Comparison of ENCODE assay signal across 9 mouse cellular contexts in genomic region chr10:125328331-125329063, GRCm38 (mm10).
DNase-seq lines count a peak whose midpoint lies in the region; ATAC-seq and TF ChIP-seq lines count a peak whose summit lies in the region.
"Had no signal": no experiment of that assay in that cellular context is flagged by ENCODE, and none has a peak within 500 bp of the region (broad histone marks: within the 10 kb centered on the region; RNA-seq: fewer than 3 reads in every experiment).

No protein-coding gene starts in this region.

- peak; percentile 15 for DNase-seq in hindbrain, embryonic 10.5 days (ENCODE audit: low spot score)
- DNase-seq in hindbrain, postnatal 0 days (ENCODE audit: low spot score): no peak
- DNase-seq in kidney, postnatal 10 days: peak; percentile 22
- DNase-seq in neural tube, embryonic 10.5 days (ENCODE audit: extremely low spot score, low spot score): peak; percentile 42
- DNase-seq in thymus, postnatal 14 days: no peak
- no peak for DNase-seq in layer of hippocampus, adult 11-12 months (ENCODE audit: low spot score)
- DNase-seq in thymus, adult 18-20 months: no peak

- TF ChIP-seq CTCF in hindbrain, postnatal 0 days (IDR thresholded peaks at IDR 0.05; ENCODE audit: low read depth): no peak

- H3K4me1 ChIP-seq in hindbrain, embryonic 10.5 days (replicated peaks): peaks cover 11% of the 10 kb centered on the region
- no peaks in the 10 kb centered on the region for H3K4me1 ChIP-seq in hindbrain, postnatal 0 days (ENCODE audit: insufficient read depth, low read length)
- peaks cover 29% of the 10 kb centered on the region for H3K4me1 ChIP-seq in embryonic facial prominence, embryonic 15.5 days

- H3K27me3 ChIP-seq in hindbrain, embryonic 10.5 days (ENCODE audit: insufficient read depth, poor library complexity, severe bottlenecking): no peaks in the 10 kb centered on the region
- no peaks in the 10 kb centered on the region for H3K27me3 ChIP-seq in hindbrain, postnatal 0 days (ENCODE audit: insufficient read depth, low read length)
- no peaks in the 10 kb centered on the region for H3K27me3 ChIP-seq in embryonic facial prominence, embryonic 15.5 days

- H3K9me3 ChIP-seq in hindbrain, embryonic 10.5 days: no peaks in the 10 kb centered on the region
- H3K9me3 ChIP-seq in hindbrain, postnatal 0 days (ENCODE audit: low read length): no peaks in the 10 kb centered on the region
- no peaks in the 10 kb centered on the region for H3K9me3 ChIP-seq in embryonic facial prominence, embryonic 15.5 days (replicated peaks)

- H3K36me3 ChIP-seq in hindbrain, embryonic 10.5 days: no peaks in the 10 kb centered on the region
- H3K36me3 ChIP-seq in hindbrain, postnatal 0 days (ENCODE audit: insufficient read depth, low read length): no peaks in the 10 kb centered on the region
- no peaks in the 10 kb centered on the region for H3K36me3 ChIP-seq in embryonic facial prominence, embryonic 15.5 days

- H3K4me2 ChIP-seq in hindbrain, postnatal 0 days (ENCODE audit: low read depth, low read length): no peak overlapping the region
- peak overlapping the region; percentile 37 for H3K4me2 ChIP-seq in embryonic facial prominence, embryonic 15.5 days (replicated peaks)

- H3K4me3 ChIP-seq in hindbrain, embryonic 10.5 days: no peak overlapping the region
- no peak overlapping the region for H3K4me3 ChIP-seq in hindbrain, postnatal 0 days (ENCODE audit: low read length)
- peak overlapping the region; percentile 3; the same call in 1 of the 2 replicates for H3K4me3 ChIP-seq in embryonic facial prominence, embryonic 15.5 days (replicated peaks)
- H3K4me3 ChIP-seq: erythroblast, embryonic 14.5 days had no signal

- WGBS in hindbrain, embryonic 10.5 days: 48% methylated on average over 16 of the region's 16 CpGs
- WGBS in hindbrain, postnatal 0 days: 37% methylated on average over 16 of the region's 16 CpGs
- WGBS in embryonic facial prominence, embryonic 15.5 days: 8% methylated on average over 16 of the region's 16 CpGs

- no peak overlapping the region for H3K9ac ChIP-seq in hindbrain, postnatal 0 days (replicated peaks; ENCODE audit: low read length)
- H3K9ac ChIP-seq in embryonic facial prominence, embryonic 15.5 days: no peak overlapping the region

- H3K27ac ChIP-seq in hindbrain, embryonic 10.5 days: no peak overlapping the region
- H3K27ac ChIP-seq in hindbrain, postnatal 0 days: no peak overlapping the region
- peak overlapping the region; percentile 44 for H3K27ac ChIP-seq in embryonic facial prominence, embryonic 15.5 days (replicated peaks)

- ATAC-seq in hindbrain, postnatal 0 days: no peak
- peak; percentile 70 for ATAC-seq in embryonic facial prominence, embryonic 15.5 days (ENCODE audit: insufficient number of reproducible peaks, low FRiP score, low TSS enrichment, low read depth)

Comparison
In these comparisons a context has a peak if more than half of its experiments do, and no peak if none do; other contexts are left out.
1. DNase-seq: peak in hindbrain, embryonic 10.5 days (single experiment), kidney, postnatal 10 days (single experiment) and neural tube, embryonic 10.5 days (single experiment); none in hindbrain, postnatal 0 days (single experiment), thymus, postnatal 14 days (single experiment), layer of hippocampus, adult 11-12 months (single experiment) and thymus, adult 18-20 months (0 of 2).